Mouse (Mus musculus) adrenal gland, postnatal 0 days (tissue): ENCODE measurements around the gene Ubd. TPM values are rescaled to one million over a fixed set of nuclear protein-coding genes. Genes with fewer than 3 reads are reported as not detected.

ENCODE experiments used
- polyA plus RNA-seq: library from polyadenylated mRNA; unstranded; fragments of >200 nt; fragmentation: Nextera tagmentation; extraction: Ambion mirVana; gene quantifications from 2 replicates; pipeline ENCODE4 v1.2.1, GENCODE M21; 2015

Ubd gene
- 0.25 TPM in 1 of 2 replicates, not detected in the other for polyA plus RNA-seq

DNA sequence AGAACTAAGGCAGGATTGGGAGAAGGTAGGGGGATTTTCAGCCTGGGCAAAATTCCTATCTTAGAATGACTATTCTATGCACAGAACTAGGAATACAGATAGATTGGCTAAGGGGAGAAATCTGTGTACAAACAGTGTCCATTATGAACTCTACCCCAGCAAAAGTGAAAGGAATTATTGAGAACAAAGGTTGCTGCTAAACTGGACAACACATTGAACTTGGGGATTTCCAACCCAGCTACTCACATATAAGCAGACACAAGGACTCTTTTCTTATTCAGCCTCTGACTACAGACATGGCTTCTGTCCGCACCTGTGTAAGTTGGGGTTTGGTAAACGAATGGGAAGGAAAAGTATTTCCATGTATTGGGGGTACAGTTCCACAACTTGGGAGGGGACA is at the start of gene Ubd:
Gene Ubd (plus strand): TSS at position 237 of the 400 bp plus-strand sequence.

DNA sequence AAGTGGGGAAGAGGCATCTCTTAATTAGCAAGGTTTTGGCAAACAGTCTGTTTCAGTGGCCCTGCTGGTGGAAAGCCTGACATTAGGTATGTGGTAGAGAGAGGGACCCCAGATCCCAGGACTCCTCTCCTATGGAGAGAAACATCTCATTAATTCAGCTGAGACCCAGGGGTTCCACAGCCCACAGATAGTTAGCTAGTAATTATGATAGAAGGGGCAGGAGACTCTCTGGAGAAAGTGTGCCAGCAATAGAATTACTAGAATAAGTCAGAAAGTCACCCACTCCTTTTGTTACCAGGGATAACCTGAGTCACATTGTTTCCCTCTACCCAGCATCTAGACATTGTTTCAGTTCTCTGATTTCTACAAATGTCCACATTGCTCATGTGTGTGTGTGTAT is 32.3 kb upstream of the Ubd start, which contains the start of gene Olfr93:
Gene Olfr93 (minus strand): TSS at position 101 of the 400 bp plus-strand sequence.

DNA sequence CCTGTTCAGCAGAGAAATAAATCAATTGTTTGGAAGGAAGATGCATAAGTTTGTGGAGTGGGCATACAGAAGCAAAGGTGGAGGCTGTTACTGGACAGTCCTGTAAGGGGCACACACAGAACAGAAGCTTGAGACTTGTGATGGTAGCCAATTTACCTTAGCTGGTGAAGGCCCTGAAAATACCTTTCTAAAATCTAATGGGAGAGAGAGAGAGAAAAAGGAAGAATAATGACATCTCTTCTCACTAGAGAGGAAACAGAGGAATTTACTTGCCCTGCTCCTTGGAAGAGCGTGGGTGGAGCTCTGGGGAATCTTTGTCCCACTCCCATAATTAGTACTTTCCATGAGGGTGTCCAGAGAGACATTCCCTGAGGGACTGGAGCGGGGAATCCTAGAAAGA is 7.2 kb downstream of the Ubd start, which contains the start of gene Olfr94:
Gene Olfr94 (minus strand): TSS at position 101 of the 400 bp plus-strand sequence.

DNA sequence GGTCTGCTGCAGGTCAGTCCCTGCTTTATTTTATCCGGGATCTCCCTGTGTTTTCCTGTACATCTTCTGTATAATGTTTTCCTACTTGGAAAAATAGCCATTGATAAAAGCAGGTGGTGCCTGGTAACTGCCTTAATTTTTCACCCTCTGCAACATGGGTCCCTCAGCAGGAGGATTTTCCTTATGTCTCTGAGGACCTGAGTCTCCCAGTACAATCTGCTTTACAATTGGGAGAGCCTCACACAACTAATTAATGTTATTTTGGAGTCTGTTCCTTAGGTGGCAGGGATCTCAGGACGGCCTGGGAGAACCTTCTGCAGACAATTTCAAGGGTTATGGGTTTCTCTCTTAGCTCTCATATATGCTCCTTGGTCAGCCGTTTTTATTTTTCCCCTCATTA is 19.3 kb downstream of the Ubd start, which contains the start of gene Olfr95:
Gene Olfr95 (minus strand): TSS at position 101 of the 400 bp plus-strand sequence.

DNA sequence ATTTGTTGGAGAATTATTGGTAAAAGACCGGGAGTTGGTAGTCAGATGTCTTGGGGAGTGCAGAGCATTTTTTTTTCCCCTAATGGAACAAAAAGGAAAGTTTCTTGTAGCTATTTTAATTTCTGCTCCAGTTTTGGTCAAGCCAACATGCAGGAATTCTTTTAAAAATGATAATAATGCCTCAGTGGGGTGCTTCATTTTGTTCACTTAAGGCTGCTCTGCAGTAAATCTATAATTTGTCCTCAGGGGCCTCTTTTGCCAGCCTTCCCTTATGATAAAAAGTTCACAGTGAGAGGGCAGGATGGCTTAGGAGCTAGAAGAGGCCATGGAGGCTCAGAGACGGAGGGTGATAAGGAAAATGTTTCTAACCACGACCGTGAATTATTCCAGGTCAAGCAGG is 26.2 kb downstream of the Ubd start, which contains the start of gene Olfr96:
Gene Olfr96 (plus strand): TSS at position 301 of the 400 bp plus-strand sequence.

DNA sequence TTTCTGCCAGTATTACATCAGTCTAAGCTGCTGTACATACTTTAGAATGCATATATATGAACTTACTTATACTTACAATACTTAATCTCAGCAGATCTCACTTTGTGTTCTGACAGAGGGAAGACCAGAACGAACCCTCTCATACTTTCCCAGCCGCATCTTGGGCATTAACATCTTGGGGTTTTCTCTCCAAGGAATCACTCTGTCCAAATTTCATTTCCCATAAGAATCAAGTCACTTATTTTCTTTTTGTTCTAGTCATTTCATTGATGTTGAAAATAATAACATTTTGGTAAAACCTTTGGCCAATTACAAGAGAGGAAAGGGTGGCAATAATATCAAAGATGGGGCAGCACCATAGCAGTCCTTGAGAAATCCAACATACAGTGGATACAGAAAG is 43.5 kb downstream of the Ubd start, which contains the start of gene Olfr97:
Gene Olfr97 (minus strand): TSS at position 101 of the 400 bp plus-strand sequence.

Other genes with a start within 250 kb of the Ubd start
- 115 and 189 TPM in 2 replicates for gene Ppp1r11, start 242.2 kb upstream of the Ubd start, polyA plus RNA-seq
- gene Znrd1, start 235.3 kb upstream of the Ubd start, polyA plus RNA-seq = 64.6 and 73.7 TPM in 2 replicates
- gene Znrd1as, start 235.3 kb upstream of the Ubd start, polyA plus RNA-seq = 6.8 and 8.3 TPM in 2 replicates
- not detected in 2 replicates for gene 2410137M14Rik, start 212.7 kb upstream of the Ubd start, polyA plus RNA-seq
- 0.12 TPM in 1 of 2 replicates, not detected in the other for gene H2-M5, start 204.4 kb upstream of the Ubd start, polyA plus RNA-seq
- gene Zfp57, start 192.7 kb upstream of the Ubd start, polyA plus RNA-seq = 14.6 and 21.4 TPM in 2 replicates
- 0.06 TPM in 1 of 2 replicates, not detected in the other for gene Mog, start 170.5 kb upstream of the Ubd start, polyA plus RNA-seq
- gene Gabbr1, start 147.9 kb upstream of the Ubd start, polyA plus RNA-seq = 10.0 and 17.7 TPM in 2 replicates
- gene Olfr90, start 105.4 kb upstream of the Ubd start, polyA plus RNA-seq = not detected in 2 replicates
- gene Olfr91, start 95.6 kb upstream of the Ubd start, polyA plus RNA-seq = 0.09 TPM in 1 of 2 replicates, not detected in the other
- gene Olfr92, start 73.8 kb upstream of the Ubd start, polyA plus RNA-seq = not detected in 2 replicates
- not detected in 2 replicates for gene Olfr93, start 32.4 kb upstream of the Ubd start, polyA plus RNA-seq
- gene Olfr94, start 7.1 kb downstream of the Ubd start, polyA plus RNA-seq = not detected in 2 replicates
- gene Olfr95, start 19.2 kb downstream of the Ubd start, polyA plus RNA-seq = not detected in 2 replicates
- gene Olfr96, start 26.3 kb downstream of the Ubd start, polyA plus RNA-seq = not detected in 2 replicates
- gene Olfr97, start 43.4 kb downstream of the Ubd start, polyA plus RNA-seq = not detected in 2 replicates
- gene Olfr98, start 69.9 kb downstream of the Ubd start, polyA plus RNA-seq = not detected in 2 replicates
- 9.3 and 9.7 TPM in 2 replicates for gene H2-M3, start 76.3 kb downstream of the Ubd start, polyA plus RNA-seq
- gene Olfr99, start 89.6 kb downstream of the Ubd start, polyA plus RNA-seq = not detected in 2 replicates
- not detected in 2 replicates for gene Olfr101, start 110.4 kb downstream of the Ubd start, polyA plus RNA-seq
- not detected in 2 replicates for gene Olfr102, start 123.2 kb downstream of the Ubd start, polyA plus RNA-seq
- not detected in 2 replicates for gene Olfr103, start 145.8 kb downstream of the Ubd start, polyA plus RNA-seq
- not detected in 2 replicates for gene Olfr104-ps, start 165.7 kb downstream of the Ubd start, polyA plus RNA-seq
- not detected in 2 replicates for gene Olfr105-ps, start 185.1 kb downstream of the Ubd start, polyA plus RNA-seq
- not detected in 2 replicates for gene Olfr106-ps, start 196.5 kb downstream of the Ubd start, polyA plus RNA-seq
- gene Olfr107, start 205.3 kb downstream of the Ubd start, polyA plus RNA-seq = not detected in 2 replicates